Mouse (Mus musculus) kidney, embryonic 14.5 days (tissue): ENCODE measurements around the gene Jarid2. TPM values are rescaled to one million over a fixed set of nuclear protein-coding genes. Genes with fewer than 3 reads are reported as not detected.

ENCODE experiments used
- ATAC-seq: fragments of 200-750 bp; cut with Nextera tagmentation; 2 replicates; pipeline ENCODE4 v1.8.0; 2017; ENCODE audit warnings: moderate number of reproducible peaks, mild to moderate bottlenecking, moderate TSS enrichment, moderate library complexity; ENCODE audit not compliant: low FRiP score, low TSS enrichment
- H3K27ac ChIP-seq: fragments of 300-500 bp; sonication (generic); 2 replicates; pipeline ENCODE4 v1.5.1; 2014; ENCODE audit warnings: low read depth, mild to moderate bottlenecking, low read length, moderate library complexity, mixed read lengths
- H3K27me3 ChIP-seq: fragments of 300-500 bp; sonication (generic); 2 replicates; pipeline ENCODE4 v1.6.1; 2014; ENCODE audit warnings: mild to moderate bottlenecking, low read length; ENCODE audit not compliant: control insufficient read depth, insufficient read depth
- H3K36me3 ChIP-seq: fragments of 300-500 bp; sonication (generic); 2 replicates; pipeline ENCODE4 v1.6.1; 2014; ENCODE audit warnings: low read length, mixed read lengths; ENCODE audit not compliant: control insufficient read depth, insufficient read depth
- H3K4me1 ChIP-seq: fragments of 300-500 bp; sonication (generic); 2 replicates; pipeline ENCODE4 v1.6.1; 2014; ENCODE audit warnings: low read length, mixed read lengths; ENCODE audit not compliant: control insufficient read depth, insufficient read depth
- H3K4me2 ChIP-seq: fragments of 300-500 bp; sonication (generic); replicated peaks from 2 replicates; pipeline ENCODE4 v1.6.1; 2014; ENCODE audit warnings: low read depth, mild to moderate bottlenecking, low read length
- H3K4me3 ChIP-seq: fragments of 300-500 bp; sonication (generic); 2 replicates; pipeline ENCODE4 v1.5.1; 2014; ENCODE audit warnings: mild to moderate bottlenecking, low read length
- H3K9ac ChIP-seq: fragments of 300-500 bp; sonication (generic); 2 replicates; pipeline ENCODE4 v1.6.1; 2014; ENCODE audit warnings: low read depth, mild to moderate bottlenecking, low read length, moderate library complexity
- H3K9me3 ChIP-seq: fragments of 300-500 bp; sonication (generic); 2 replicates; pipeline ENCODE4 v1.6.1; 2016; ENCODE audit warnings: low read length; ENCODE audit not compliant: control insufficient read depth
- WGBS: fragments of 180-500 bp; shearing (Covaris S2); extraction: QIAGEN DNeasy Blood & Tissue Kit; methylation state at CpG from one replicate; pipeline ENCODE4 v1.1.7; 2014; 5-methylcytosine and 5-hydroxymethylcytosine counted together
- polyA plus RNA-seq: library from polyadenylated mRNA; unstranded; fragments of >200 nt; fragmentation: Nextera tagmentation; extraction: Ambion mirVana; gene quantifications from 2 replicates; pipeline ENCODE4 v1.2.1, GENCODE M21; 2014

Jarid2 gene
- polyA plus RNA-seq, 1 experiment from 2014 or later = 28.1 TPM

DNA sequence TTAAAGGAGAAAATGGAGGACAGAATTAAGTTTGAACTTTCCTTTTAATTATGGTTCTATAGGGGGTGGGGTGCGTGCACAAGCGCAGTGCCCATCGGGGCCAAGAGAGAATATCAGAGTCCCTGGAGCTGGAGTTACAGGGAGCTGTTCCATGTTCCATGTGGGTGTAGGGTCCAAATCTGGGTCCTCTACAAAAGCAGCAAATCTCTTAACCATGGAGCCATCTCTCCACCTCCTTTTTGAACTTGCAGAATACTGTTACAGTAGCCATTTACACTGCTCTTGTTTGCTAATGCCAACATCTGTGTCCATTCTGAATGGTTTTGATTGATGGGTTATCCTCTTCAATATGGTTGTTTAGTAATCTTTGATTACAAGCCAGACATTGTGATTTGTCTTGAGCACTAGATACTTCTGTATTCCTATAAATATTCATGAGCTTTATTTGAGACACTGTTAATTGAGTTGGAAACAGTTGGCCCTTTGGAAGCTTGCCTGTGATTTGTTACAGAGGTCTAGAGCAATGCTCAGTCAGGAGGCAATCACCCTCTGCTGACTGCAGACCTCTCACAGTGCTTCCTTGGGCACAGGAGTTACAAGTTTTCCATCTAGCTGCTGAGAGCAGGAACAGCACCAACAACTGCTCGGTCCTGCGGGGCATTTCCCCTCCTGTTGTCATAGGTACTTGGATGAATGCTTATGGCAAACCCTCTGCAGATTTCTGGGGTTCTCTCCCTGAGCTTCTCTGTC lies 231.4 kb downstream of the Jarid2 start:
- H3K36me3 ChIP-seq = no peaks in the 10 kb centered on the region; the same call in 1 of the 2 replicates
- H3K4me2 ChIP-seq = no peak overlapping the region
- H3K4me1 ChIP-seq = no peaks in the 10 kb centered on the region
- WGBS = 90% methylated on average over 5 of the region's 5 CpGs
- ATAC-seq = no peak
- H3K9me3 ChIP-seq = no peaks in the 10 kb centered on the region
- H3K9ac ChIP-seq = no peak overlapping the region
- no peak overlapping the region for H3K4me3 ChIP-seq
- H3K27ac ChIP-seq = no peak overlapping the region
- H3K27me3 ChIP-seq = no peaks in the 10 kb centered on the region
